Mouse (Mus musculus) midbrain, embryonic 10.5 days (tissue): Measurements from ENCODE around the gene Slc4a2. TPM values are rescaled to one million over a fixed set of nuclear protein-coding genes. Genes with fewer than 3 reads are reported as not detected.

Experiments
- DNase-seq: peaks from one replicate; pipeline ENCODE4 v3.0.0-alpha.2; 2017; ENCODE audit warnings: low spot score
- H3K27ac ChIP-seq: fragments of 300-500 bp; sonication (generic); replicated peaks from 2 replicates; pipeline ENCODE4 v1.5.1; 2016; ENCODE audit warnings: mild to moderate bottlenecking
- H3K27me3 ChIP-seq: fragments of 300-500 bp; sonication (generic); 2 replicates; pipeline ENCODE4 v1.6.1; 2016; ENCODE audit warnings: low read depth, mild to moderate bottlenecking; ENCODE audit not compliant: poor library complexity, severe bottlenecking
- H3K36me3 ChIP-seq: fragments of 300-500 bp; sonication (generic); 2 replicates; pipeline ENCODE4 v1.6.1; 2016; ENCODE audit warnings: mild to moderate bottlenecking, moderate library complexity
- H3K4me1 ChIP-seq: fragments of 300-500 bp; sonication (generic); 2 replicates; pipeline ENCODE4 v1.6.1; 2016
- H3K4me3 ChIP-seq: fragments of 300-500 bp; sonication (generic); 2 replicates; pipeline ENCODE4 v1.5.1; 2016; ENCODE audit warnings: mild to moderate bottlenecking, moderate library complexity
- H3K9me3 ChIP-seq: fragments of 300-500 bp; sonication (generic); replicated peaks from 2 replicates; pipeline ENCODE4 v1.6.1; 2016; ENCODE audit warnings: mild to moderate bottlenecking
- WGBS: fragments of 180-500 bp; shearing (Covaris S2); methylation state at CpG from one replicate; pipeline ENCODE4 v1.1.7; 2016; 5-methylcytosine and 5-hydroxymethylcytosine counted together
- polyA plus RNA-seq: library from polyadenylated mRNA; unstranded; fragments of >200 nt; fragmentation: Nextera tagmentation; extraction: Ambion mirVana; gene quantifications from 2 replicates; pipeline ENCODE4 v1.2.1, GENCODE M21; 2016

Slc4a2 gene
- polyA plus RNA-seq, 1 experiment from 2014 or later, result 33.3 TPM

DNA sequence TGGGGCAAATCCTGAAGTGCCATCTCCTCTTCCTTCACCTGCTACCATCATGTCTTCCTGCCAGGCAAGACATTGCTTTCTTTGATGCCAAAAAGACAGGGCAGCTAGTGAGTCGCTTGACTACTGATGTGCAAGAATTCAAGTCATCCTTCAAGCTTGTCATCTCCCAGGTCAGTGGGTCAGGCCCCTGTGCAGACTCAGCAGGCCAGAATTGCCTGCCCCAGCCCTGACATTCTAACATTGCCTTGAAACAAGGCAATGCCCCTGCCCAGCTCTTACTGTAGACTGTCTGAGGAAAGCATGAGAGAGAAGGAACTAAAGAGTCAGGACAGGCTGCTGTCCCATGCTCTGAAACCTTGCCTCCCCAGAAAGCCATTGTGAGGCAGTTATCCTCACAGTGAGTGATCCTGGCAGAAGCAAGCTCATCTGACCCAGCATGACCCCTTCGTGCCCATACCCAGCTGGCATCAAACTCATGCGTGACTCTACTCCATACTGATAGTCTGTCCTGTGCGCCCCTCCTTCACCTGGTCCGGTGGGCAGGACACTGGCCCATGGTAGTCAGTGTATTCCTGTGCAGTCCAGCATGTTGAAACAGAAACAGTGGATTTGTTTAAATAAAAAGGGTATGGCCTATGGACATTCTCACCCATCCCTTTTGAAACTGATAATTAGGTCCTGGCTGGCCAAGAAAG is 22.6 kb upstream of the Slc4a2 start:
- Histone ChIP-seq H3K4me1 (0 out of 2 replicates have a peak, but pooled peaks cover 3% of the 10 kb centered on the region), H3K27me3 (no peaks in the 10 kb centered on the region), H3K4me3 (no peak overlapping the region), H3K27ac (no peak overlapping the region), H3K36me3 (peaks cover 63% of the 10 kb centered on the region), H3K9me3 (no peaks in the 10 kb centered on the region)
- 93% methylated on average over 5 of the region's 5 CpGs for WGBS
- DNase-seq, result no peak

GRCm38 (mm10) chr5:24401969-24402368 is 21.7 kb upstream of the Slc4a2 start:
- Histone ChIP-seq H3K9me3 (no peaks in the 10 kb centered on the region), H3K27me3 (no peaks in the 10 kb centered on the region), H3K36me3 (peaks cover 68% of the 10 kb centered on the region), H3K27ac (no peak overlapping the region), H3K4me1 (0 out of 2 replicates have a peak, but pooled peaks cover 3% of the 10 kb centered on the region), H3K4me3 (no peak overlapping the region)
- no peak for DNase-seq
- WGBS, result 92% methylated on average over 9 of the region's 9 CpGs

GRCm38 (mm10) chr5:24404594-24405360 is 18.9 kb upstream of the Slc4a2 start:
- DNase-seq, result no peak
- Histone ChIP-seq H3K27ac (no peak overlapping the region), H3K27me3 (no peaks in the 10 kb centered on the region), H3K9me3 (no peaks in the 10 kb centered on the region), H3K4me1 (peaks cover 13% of the 10 kb centered on the region), H3K36me3 (peaks cover 90% of the 10 kb centered on the region), H3K4me3 (no peak overlapping the region)
- 88% methylated on average over 6 of the region's 6 CpGs for WGBS

DNA sequence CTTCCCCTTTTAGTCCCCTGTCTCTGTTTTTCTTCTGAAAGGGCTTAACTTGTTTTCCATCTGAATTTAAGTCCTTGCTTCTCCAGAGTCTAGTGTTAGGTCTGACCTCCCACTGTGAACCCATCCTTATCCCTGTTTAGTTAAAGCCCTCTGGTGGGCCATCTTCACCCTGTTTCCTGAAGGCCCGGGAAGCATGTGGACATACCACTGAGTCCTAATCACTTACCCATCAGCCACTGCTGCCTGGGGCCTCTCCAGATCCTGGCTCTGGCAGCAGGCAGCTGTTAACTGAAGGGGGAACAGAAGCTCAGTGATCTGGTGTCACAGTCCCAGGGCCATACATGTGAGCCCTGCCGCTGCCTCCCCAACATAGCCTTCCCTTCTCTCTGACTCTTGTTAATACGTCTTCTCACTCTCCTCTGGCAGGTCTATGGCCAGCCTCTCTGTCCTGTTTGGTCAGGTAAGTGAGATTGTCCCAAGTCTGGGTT is 18.2 kb upstream of the Slc4a2 start:
- Histone ChIP-seq H3K9me3 (no peaks in the 10 kb centered on the region), H3K36me3 (peaks cover 84% of the 10 kb centered on the region), H3K27me3 (no peaks in the 10 kb centered on the region), H3K4me1 (peaks cover 11% of the 10 kb centered on the region), H3K27ac (no peak overlapping the region), H3K4me3 (no peak overlapping the region)
- DNase-seq, result no peak
- 69% methylated on average over 3 of the region's 3 CpGs for WGBS

- peaks cover 51% of the 10 kb centered on the region for H3K36me3 ChIP-seq
- 95% methylated on average over 13 of the region's 13 CpGs for WGBS
These were observed 15.0 kb upstream of the Slc4a2 start for GRCm38 (mm10) chr5:24408651-24409050.

GRCm38 (mm10) chr5:24409466-24409865 is 14.2 kb upstream of the Slc4a2 start:
- WGBS, result 82% methylated on average over 2 of the region's 2 CpGs
- H3K36me3 ChIP-seq, result peaks cover 44% of the 10 kb centered on the region
- peaks cover 23% of the 10 kb centered on the region for H3K4me1 ChIP-seq
- DNase-seq, result no peak
- H3K27me3 ChIP-seq, result no peaks in the 10 kb centered on the region
- no peak overlapping the region; the same call in 1 of the 2 replicates for H3K27ac ChIP-seq
- no peaks in the 10 kb centered on the region for H3K9me3 ChIP-seq
- no peak overlapping the region for H3K4me3 ChIP-seq

More at GRCm38 (mm10) chr5:24408651-24409050, 15.0 kb upstream of the Slc4a2 start:
- Histone ChIP-seq H3K9me3 (no peaks in the 10 kb centered on the region), H3K27me3 (no peaks in the 10 kb centered on the region), H3K4me3 (no peak overlapping the region), H3K27ac (no peak overlapping the region), H3K4me1 (peaks cover 18% of the 10 kb centered on the region)
- no peak for DNase-seq

GRCm38 (mm10) chr5:24412063-24412462 is 11.6 kb upstream of the Slc4a2 start:
- 92% methylated on average over 2 of the region's 2 CpGs for WGBS
- Histone ChIP-seq H3K4me3 (no peak overlapping the region), H3K9me3 (no peaks in the 10 kb centered on the region), H3K4me1 (peaks cover 37% of the 10 kb centered on the region), H3K27ac (no peak overlapping the region), H3K27me3 (no peaks in the 10 kb centered on the region), H3K36me3 (peaks cover 22% of the 10 kb centered on the region)
- DNase-seq, result no peak

DNA sequence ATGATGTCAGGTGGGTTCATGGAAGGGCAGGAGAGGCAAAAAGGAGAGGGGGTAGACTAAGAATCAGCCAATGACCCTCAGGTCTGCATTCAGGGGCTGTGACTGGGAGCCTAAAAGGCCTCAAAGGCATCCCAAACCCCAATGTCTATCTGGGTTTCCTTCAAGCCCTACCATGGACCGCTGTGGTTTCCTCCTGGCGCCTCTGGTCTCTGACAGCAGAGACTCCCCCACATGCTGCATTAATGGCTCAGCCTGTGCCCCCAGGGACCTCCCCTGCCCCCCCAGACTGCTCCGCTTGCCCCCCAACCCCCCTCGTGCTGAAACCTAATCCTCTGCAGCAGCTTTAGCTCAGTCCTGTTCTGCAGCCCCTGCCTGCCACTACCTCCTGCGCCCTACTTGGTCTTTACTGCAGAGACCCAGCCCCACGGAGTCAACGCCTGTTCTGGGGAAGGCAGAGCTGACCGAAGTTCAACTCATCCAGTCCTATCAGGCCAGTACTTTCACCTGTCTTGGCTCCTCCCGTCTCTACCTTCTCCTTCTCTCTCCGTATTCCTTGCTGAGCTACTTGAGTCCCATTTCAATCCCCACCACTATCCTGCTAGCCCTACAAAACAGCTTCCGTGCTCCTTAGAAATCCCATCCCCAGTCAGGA is 10.5 kb upstream of the Slc4a2 start, which contains the start of gene Asic3:
Asic3 (plus strand) TSS at position 351 of the 652 bp plus-strand sequence.
- peaks cover 11% of the 10 kb centered on the region for H3K36me3 ChIP-seq
- 44% methylated on average over 11 of the region's 11 CpGs for WGBS
- H3K9me3 ChIP-seq, result no peaks in the 10 kb centered on the region
- DNase-seq, result no peak
- peaks cover 37% of the 10 kb centered on the region for H3K4me1 ChIP-seq
- H3K27me3 ChIP-seq, result peaks cover 6% of the 10 kb centered on the region; the same call in 1 of the 2 replicates
- H3K27ac ChIP-seq, result no peak within 1 kb of the TSS
- no peak within 1 kb of the TSS for H3K4me3 ChIP-seq

GRCm38 (mm10) chr5:24413938-24414337 is 9.7 kb upstream of the Slc4a2 start:
- WGBS, result 84% methylated on average over 13 of the region's 13 CpGs

DNA sequence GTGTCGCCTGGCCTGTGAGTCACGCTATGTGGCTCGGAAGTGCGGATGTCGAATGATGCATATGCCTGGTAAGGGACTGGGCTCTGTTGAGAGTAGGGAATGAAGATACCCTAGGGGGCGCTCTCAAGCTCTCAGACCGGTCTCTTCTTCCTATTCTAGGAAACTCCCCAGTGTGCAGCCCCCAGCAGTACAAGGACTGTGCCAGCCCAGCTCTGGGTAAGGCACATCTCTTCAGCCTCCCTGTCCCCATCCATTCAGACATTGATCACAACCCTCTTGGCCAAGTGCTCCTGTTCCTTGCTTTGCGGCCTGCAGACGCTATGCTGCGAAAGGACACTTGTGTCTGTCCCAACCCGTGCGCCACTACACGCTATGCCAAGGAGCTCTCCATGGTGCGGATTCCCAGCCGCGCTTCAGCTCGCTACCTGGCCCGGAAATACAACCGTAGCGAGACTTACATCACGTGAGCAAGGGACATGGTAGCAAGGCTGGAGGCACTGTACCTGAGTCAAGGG is 7.4 kb upstream of the Slc4a2 start:
- WGBS, result 3% methylated on average over 21 of the region's 21 CpGs
- Histone ChIP-seq H3K27ac (no peak overlapping the region; the same call in none of the 2 replicates), H3K4me3 (peak overlapping the region; percentile 17; the same call in 1 of the 2 replicates), H3K9me3 (no peaks in the 10 kb centered on the region), H3K36me3 (peaks cover 27% of the 10 kb centered on the region), H3K27me3 (peaks cover 6% of the 10 kb centered on the region; the same call in 1 of the 2 replicates), H3K4me1 (peaks cover 27% of the 10 kb centered on the region)
- DNase-seq, result peak; percentile 61

More at GRCm38 (mm10) chr5:24413938-24414337, 9.7 kb upstream of the Slc4a2 start:
- Histone ChIP-seq H3K36me3 (peaks cover 11% of the 10 kb centered on the region), H3K4me3 (no peak overlapping the region), H3K27ac (no peak overlapping the region), H3K4me1 (peaks cover 34% of the 10 kb centered on the region), H3K27me3 (peaks cover 6% of the 10 kb centered on the region; the same call in 1 of the 2 replicates), H3K9me3 (no peaks in the 10 kb centered on the region)
- no peak for DNase-seq

GRCm38 (mm10) chr5:24417587-24417986 is 6.0 kb upstream of the Slc4a2 start:
- Histone ChIP-seq H3K27me3 (peaks cover 6% of the 10 kb centered on the region; the same call in 1 of the 2 replicates), H3K4me1 (peaks cover 36% of the 10 kb centered on the region), H3K27ac (no peak overlapping the region), H3K36me3 (peaks cover 27% of the 10 kb centered on the region), H3K9me3 (no peaks in the 10 kb centered on the region), H3K4me3 (no peak overlapping the region)
- no peak for DNase-seq
- 87% methylated on average over 10 of the region's 10 CpGs for WGBS

DNA sequence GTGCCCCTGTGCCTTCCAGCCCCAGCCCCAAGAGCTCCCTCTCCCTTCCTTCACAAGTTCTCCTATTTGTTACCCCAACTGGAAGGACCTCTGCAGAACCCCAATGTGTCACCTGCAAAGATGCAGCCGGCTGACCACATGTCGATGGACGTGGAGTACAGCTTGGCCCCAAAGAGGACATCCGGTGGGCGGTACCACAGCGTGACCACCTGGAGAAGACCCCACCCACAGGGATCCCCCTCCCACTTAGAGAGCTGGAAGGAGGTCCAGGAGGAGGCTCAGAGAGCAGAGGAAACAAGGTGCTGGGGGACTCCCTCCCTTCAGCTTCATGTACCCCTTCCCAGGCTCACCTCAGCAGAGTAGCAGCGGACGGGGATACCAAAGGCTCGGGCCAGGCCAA is 3.3 kb upstream of the Slc4a2 start:
- Histone ChIP-seq H3K36me3 (peaks cover 27% of the 10 kb centered on the region), H3K9me3 (no peaks in the 10 kb centered on the region), H3K27ac (no peak overlapping the region), H3K4me3 (no peak overlapping the region), H3K4me1 (peaks cover 46% of the 10 kb centered on the region), H3K27me3 (peaks cover 6% of the 10 kb centered on the region; the same call in 1 of the 2 replicates)
- no peak for DNase-seq
- 88% methylated on average over 9 of the region's 9 CpGs for WGBS
